Mouse (Mus musculus): ENCODE results near the gene Fgfr2.
"Not testable (repeated sequence)": the region's sequence is repeated elsewhere in the genome, so short reads cannot be mapped to it uniquely, and the experiment has no call there.

Gene Fgfr2

GRCm38 (mm10) chr7:131478403-131478802, 1644.7 kb downstream of the Fgfr2 start:
- no peak for DNase-seq (ENCODE audit: low spot score in 2 of 2)

DNA sequence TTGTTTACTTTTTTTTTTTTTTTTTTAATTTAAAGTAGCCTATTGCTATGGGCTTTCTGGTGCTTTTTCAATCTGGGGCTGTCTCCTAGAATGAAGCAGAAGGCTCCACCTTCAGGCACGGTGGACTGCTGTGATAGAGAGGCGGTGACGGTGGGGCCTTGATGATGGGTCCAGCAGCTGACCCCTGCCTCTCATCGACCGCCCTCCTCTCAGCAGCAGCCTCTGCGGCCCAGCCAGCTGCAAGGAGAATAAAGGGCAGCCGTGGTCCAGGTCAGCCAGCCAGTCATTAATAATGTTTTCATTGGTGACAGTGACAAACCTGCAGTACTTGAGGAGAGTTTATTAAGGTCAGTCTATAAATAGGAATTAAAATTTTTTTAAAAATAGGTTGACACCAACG, 1646.0 kb downstream of the Fgfr2 start:
- DNase-seq (ENCODE audit: low spot score in 2 of 2): no peak

DNA sequence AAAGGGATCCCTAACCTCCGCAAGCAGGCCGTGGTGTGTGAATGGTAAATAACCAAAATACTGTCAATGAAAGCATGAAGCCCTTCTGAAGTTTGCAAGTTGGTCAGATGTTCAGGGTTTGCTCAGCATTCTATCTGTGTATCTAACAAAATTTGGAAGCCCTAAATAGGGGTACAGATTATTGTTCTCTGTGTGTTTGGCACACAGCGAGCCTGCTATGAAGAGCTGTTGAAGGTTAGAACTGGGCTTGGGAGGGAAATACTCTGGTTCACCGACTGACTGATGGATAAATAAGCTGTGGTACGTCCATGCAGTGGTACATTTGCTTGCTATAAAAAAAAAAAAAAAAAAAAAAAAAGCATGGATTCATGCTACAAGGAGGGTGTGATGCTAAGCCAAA, 1651.6 kb downstream of the Fgfr2 start:
- no peak for DNase-seq (ENCODE audit: low spot score in 2 of 2)

GRCm38 (mm10) chr7:131469506-131469905, 1653.6 kb downstream of the Fgfr2 start:
- DNase-seq (ENCODE audit: low spot score in 2 of 2): peak in 1 of 2 experiments; percentile 3

DNA sequence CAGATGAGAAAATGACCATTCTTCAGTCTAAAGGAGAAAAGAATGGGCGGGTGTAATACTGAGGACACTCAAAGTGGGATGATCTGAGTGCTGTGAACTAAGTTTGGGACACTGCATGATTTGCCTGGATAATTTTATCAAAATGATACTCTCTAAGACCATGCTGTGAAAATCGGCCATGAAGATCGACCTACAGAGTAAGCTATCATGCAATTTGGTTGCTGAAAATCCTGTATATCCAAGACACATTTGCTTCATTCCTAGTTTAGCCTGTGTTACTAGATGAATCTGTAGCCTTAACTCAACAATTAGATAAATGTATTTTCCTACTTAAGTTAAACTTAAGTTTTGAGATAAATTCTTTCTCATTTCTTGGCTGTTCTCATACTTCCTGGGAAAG, 1655.8 kb downstream of the Fgfr2 start:
- DNase-seq (ENCODE audit: low spot score in 2 of 2): no peak

DNA sequence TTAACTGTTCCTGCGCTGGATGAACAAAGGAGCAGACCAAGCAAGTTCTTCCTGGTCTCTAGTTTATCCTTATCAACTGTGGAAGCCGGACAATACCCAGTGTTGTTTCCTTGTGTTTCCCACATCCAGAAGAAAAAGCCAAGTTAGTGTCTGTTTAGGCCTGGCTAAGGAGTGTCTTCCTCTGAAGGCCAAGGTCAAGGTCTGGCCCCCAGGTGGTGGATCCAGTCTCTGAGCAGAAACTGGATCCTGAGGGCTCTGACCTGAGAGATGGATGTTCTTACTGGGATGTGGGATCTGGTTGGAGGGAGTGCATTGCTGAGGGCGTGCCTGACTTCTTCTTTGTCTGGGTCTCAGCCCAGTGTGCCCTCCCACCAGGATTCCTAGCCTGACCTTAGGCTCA, 1657.4 kb downstream of the Fgfr2 start:
- DNase-seq (ENCODE audit: low spot score in 2 of 2): no peak

DNA sequence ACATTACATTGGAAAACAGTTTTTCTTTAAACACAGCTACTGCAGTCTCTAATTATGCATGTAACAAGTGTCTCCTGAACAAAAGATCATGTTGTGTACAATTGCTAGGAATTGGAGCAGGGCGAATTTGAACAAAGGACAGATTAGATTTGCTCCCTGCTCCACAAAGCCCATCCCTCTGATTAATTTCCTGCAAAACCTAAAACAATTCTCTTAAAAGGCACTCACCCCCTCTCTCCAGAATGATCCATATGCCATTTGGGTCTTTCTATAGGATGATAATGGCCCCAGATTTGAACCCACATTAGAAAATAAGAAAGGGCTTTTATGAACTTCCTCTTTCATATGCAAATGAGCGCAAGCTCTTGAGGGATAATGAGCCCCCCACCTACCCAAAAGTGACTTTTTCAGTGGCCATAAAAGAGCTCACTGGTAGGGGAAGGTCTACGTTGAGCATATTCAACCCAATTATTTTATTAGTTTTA, 1658.0 kb downstream of the Fgfr2 start:
- DNase-seq (ENCODE audit: low spot score in 2 of 2): no peak

DNA sequence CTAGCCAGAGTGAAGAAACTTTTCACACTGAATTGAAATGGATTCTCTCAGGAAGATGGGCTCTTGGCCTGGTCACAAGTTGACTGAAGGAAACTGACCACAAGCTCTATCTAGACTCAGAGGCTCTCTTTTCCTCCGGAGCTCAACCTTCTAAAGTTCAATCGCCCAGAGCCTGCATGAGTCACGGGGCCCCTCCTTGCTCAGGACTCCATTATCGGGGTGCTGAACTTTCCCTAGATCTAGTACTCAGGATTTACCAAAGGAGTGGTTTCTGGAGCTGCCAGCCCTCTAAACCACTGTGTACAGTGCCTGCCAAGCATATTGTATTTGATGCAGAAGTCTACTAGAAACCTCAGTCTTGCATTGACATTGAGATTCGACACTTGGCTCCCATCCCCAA, 1666.4 kb downstream of the Fgfr2 start:
- no peak for DNase-seq (ENCODE audit: low spot score in 2 of 2)

- no peak for DNase-seq (ENCODE audit: low spot score in 2 of 2)
Observed at GRCm38 (mm10) chr7:131437051-131437450, 1686.1 kb downstream of the Fgfr2 start.

- no peak for DNase-seq (ENCODE audit: low spot score in 2 of 2)
Observed at GRCm38 (mm10) chr7:131434276-131434675, 1688.9 kb downstream of the Fgfr2 start.

GRCm38 (mm10) chr7:131432244-131432643, 1690.9 kb downstream of the Fgfr2 start:
- DNase-seq (ENCODE audit: low spot score in 2 of 2): no peak

DNA sequence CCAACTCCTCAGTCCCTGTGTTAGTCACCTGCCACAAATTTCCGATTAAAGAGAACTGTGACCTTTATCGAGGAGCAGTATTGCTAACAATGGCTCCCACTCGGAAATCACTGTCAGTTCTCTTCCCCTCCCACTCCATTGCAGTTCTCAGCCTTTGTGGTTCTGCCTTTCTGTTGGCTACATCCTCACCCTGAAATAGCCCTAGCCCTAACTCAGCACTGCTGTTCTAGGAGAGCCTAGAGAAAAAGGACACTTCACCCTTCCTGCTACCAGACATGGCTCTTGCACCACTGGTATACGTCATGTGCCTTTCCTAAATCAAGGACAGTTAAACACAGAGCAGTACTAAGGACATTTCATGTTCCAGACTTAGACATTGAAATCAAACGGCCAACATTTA, 1695.8 kb downstream of the Fgfr2 start:
- no peak for DNase-seq (ENCODE audit: low spot score in 2 of 2)

DNA sequence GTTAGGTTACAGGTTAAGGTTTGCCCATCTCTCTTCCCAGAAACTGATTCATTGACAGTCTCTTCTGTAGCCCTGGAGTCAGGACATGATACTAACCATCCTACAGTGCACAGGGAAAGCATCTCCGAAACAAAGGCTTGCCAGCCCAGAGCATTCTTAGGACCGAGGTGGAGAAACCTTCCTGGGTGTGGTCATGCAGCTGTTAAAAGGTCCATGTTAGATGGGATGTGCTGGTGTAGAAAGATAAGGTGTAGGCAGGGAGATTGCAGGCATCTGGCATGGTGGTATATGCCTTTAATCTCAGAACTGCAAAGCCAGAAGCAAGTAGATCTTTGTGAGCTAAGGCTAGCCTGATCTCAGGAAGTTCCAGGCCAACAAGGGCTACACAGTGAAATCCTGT, 1698.2 kb downstream of the Fgfr2 start:
- DNase-seq (ENCODE audit: low spot score in 2 of 2): no peak

GRCm38 (mm10) chr7:131417605-131418004, 1705.5 kb downstream of the Fgfr2 start:
- no peak for DNase-seq (ENCODE audit: low spot score in 2 of 2)

DNA sequence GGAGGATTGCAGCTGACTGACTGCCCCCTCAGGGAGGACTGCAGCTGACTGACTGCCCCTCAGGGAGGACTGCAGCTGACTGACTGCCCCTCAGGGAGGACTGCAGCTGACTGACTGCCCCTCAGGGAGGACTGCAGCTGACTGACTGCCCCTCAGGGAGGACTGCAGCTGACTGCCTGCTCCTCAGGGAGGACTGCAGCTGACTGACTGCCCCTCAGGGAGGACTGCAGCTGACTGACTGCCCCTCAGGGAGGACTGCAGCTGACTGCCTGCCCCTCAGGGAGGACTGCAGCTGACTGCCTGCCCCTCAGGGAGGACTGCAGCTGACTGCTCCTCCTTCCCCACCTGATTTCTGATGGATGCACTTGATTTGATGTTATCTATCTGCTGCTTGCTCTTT, 1706.4 kb downstream of the Fgfr2 start:
- DNase-seq (ENCODE audit: low spot score in 2 of 2): not testable (repeated sequence)

- no peak for DNase-seq (ENCODE audit: low spot score in 2 of 2)
Observed at GRCm38 (mm10) chr7:131411941-131412270, 1711.2 kb downstream of the Fgfr2 start.

DNA sequence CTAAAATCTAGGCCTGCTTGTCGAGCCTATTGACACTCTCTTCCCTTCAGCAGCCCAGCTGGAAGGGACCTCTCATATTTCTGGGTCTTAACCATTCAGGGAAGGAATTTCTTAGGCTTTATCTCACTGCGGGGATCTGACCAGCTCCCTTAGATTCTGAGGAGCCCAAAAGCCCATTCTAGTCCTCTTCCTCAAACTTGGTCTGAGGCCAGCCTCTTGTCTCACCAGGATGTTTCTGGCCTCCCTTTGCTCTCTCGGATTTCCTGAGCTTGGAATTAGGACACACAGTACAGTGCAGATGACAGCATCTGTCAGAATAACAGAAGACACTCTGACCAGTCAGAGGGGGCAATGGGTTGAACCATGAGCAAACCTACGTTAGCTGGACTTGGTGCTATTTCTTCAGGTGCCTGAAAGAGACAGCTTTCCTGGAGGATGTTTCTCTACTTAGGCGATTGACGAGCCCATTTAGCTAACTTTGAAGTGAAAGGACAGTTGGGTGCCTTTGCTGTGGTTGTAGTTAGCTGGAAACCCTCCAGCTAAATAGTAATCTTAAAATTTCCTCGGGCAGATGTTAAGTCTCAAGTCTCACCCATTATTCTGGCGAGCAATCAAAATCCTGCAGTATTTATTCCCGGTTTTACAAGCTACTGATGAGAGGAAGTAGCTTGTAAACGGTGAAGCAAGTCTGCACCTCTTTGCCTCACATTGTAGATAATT, 1711.8 kb downstream of the Fgfr2 start:
- no peak for DNase-seq (ENCODE audit: low spot score in 2 of 2)

DNA sequence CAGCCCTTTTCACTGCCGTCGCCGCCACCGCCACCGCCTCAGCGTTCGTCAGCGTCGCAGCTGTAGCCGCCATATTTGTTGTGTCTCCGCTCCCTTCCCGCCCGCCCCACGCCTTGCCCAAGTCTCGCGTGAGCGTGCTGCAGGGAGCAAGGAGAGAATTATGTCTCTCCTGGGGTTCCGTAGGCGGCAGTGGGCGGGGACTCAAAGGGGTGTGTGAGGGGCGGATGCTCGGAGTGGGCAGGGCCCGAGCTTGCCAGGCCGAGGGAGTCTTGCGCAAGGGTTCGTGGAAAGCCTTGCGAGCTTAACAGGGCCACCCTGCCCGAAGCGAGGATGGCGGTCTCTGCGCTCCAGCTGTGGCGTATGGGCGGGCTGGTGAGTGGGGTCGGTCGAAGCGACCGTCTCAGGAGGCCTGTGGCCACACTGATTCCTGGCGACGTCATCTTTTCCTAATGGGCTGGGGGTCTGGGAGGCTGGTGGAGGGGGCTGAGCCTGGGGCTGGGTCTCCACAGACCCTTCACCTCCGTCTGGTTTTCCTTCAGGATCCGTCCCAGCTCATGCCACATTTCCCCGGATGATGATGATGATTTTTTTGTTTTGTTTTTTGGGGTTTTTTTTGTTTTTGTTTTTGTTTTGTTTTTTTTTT, 1712.6 kb downstream of the Fgfr2 start, which contains the start of the genes Ikzf5 and Acadsb:
TSS of gene Ikzf5 (minus strand) at position 106 of the 643 bp plus-strand sequence.
TSS of gene Acadsb (plus strand) at position 186 of the 643 bp plus-strand sequence.
- DNase-seq (ENCODE audit: low spot score in 2 of 2): peak; percentile 99

- DNase-seq (ENCODE audit: low spot score in 2 of 2): no peak
Observed at GRCm38 (mm10) chr7:131409988-131410385, 1713.2 kb downstream of the Fgfr2 start.

DNA sequence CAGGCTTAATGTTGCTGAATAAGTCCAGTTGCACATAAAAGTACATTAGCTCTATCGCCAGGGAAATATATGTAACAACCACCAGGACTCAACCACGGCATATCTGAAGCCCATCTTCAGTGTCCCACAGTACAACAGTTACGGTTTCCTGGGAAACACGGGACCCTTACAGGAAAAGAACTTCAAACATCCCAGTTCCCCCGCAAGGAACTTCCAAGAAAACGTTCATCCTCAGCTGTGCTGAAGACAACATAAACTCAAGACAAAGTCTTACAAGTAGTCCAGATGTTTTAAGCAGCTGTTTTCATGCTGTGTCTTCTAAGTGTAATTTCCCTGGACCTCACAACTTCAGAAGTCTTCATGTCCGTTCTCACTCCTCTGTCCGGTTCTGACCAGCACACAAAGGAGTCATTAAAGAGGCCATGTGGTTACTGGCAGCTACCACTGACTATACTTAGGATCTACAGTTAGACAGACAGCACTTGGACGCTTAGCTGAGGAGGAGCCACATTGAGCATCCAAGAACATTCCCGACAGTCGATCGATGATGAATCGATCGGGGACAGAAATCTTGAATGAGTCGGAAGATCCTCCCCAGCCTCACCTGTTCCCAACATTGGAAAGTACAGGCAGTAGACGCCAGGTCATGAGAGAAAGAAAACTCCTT, 1713.7 kb downstream of the Fgfr2 start:
- no peak for DNase-seq (ENCODE audit: low spot score in 2 of 2)

GRCm38 (mm10) chr7:131391761-131392160, 1731.4 kb downstream of the Fgfr2 start:
- not testable (repeated sequence) for DNase-seq (ENCODE audit: low spot score in 2 of 2)

DNA sequence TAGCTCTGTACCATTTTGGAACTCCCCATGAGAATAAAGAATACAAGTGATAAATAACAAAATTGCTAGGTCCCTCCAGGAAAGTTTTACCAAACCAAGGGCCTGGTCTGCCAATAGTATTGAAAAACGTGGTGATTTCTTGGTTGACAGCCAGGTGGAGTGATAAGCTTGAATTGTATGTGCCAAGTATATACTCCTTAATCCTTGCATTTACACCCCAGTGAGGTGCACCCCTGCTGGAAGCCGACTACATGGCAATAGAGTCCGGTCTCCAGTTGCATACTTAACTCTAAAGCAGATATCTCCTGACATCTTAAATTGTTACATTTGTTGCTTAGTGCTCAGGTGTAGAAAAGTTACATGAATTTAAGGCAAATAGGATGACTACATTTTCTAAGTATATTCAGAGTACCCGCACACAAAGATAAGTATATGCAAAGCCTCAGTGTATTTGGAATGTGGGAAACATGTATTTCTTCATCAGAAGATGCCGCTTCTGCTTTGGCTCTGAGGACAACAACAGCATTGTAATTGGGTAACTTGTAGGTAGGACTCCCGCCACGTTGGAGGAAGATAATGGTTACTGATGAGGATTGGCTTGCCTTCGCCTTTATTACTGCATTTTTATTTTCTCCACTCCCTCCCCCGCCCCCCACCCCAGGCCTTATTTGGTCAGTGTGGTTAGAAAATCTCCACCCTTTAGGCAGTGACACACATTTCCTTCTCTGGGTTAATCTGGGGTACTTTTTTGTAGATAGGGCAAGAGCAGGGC, 1751.1 kb downstream of the Fgfr2 start:
- DNase-seq (ENCODE audit: low spot score in 2 of 2): no peak
